Mouse (Mus musculus) CD8-positive naive resting alpha-beta T cell, adult 2 months (primary cell): ENCODE data around the gene BC100530.
"Not testable (repeated sequence)": the region's sequence is repeated elsewhere in the genome, so short reads cannot be mapped to it uniquely, and the experiment has no call there.

Experiments used
- DNase-seq, 2 experiments: peaks; one replicate each; pipeline ENCODE4 v3.0.0; 2022; ENCODE audit warnings: low read depth in 2 of 2, low spot score in 2 of 2

Gene BC100530

GRCm38 (mm10) chr16:36367648-36368047 is at the start of gene BC100530:
Gene BC100530 (minus strand): TSS chr16:36367748.
- DNase-seq, result not testable (repeated sequence)

- DNase-seq, result no peak
These were observed 40.8 kb upstream of the BC100530 start, which contains the start of gene Stfa2 for GRCm38 (mm10) chr16:36408357-36408756. Gene Stfa2 (minus strand): TSS chr16:36408457.

- DNase-seq, result no peak
These were observed 21.5 kb upstream of the BC100530 start for GRCm38 (mm10) chr16:36389060-36389459.

GRCm38 (mm10) chr16:36337171-36337570 is 30.4 kb downstream of the BC100530 start:
- DNase-seq, result no peak

- DNase-seq, result no peak
These were observed 33.3 kb downstream of the BC100530 start, which contains the start of gene BC117090 for GRCm38 (mm10) chr16:36334232-36334631. Gene BC117090 (minus strand): TSS chr16:36334332.

GRCm38 (mm10) chr16:36319286-36319685 is 48.3 kb downstream of the BC100530 start:
- DNase-seq, result no peak

- not testable (repeated sequence) for DNase-seq
These were observed 51.4 kb downstream of the BC100530 start for GRCm38 (mm10) chr16:36316111-36316510.
